Mouse (Mus musculus): ENCODE results near the gene Tmprss9. TPM values are rescaled to one million over a fixed set of nuclear protein-coding genes. Genes with fewer than 3 reads are reported as not detected.

The Tmprss9 gene
- total and polyA plus RNA-seq, 3 experiments: 0.04 TPM; not detected in 2

DNA sequence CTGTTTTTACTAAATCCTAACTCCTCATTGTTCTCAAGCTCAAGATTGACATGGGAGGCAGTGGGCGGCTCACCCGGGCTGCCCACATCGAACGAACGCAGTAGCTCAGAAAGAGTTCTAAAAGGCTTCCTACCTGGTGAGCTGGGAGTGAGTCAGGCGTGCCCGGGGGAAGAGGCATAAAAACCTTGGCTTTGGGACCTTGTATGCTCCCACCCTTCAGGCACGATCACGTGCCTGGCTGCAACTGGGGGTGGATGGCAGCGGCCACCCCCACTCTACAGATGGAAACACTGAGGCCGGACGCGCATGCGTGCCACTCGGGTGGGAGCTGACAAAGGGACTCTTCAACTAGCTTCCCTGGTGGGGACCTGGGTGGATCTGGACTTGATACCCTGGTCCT, 29.3 kb upstream of the Tmprss9 start:
- in situ Hi-C loops (cut with MboI; ENCODE audit: low pct_ligation_motif_present, low pct_unique_long_range_greater_than_20kb, low sequenced_read_pairs): no loop called here
- TF ChIP-seq MEF2A (IDR thresholded peaks at IDR 0.05; ENCODE audit: borderline replicate concordance, low read depth, low read length): no peak
- no peak for TF ChIP-seq JUN (IDR thresholded peaks at IDR 0.05; ENCODE audit: insufficient read depth, low read depth, low read length)

DNA sequence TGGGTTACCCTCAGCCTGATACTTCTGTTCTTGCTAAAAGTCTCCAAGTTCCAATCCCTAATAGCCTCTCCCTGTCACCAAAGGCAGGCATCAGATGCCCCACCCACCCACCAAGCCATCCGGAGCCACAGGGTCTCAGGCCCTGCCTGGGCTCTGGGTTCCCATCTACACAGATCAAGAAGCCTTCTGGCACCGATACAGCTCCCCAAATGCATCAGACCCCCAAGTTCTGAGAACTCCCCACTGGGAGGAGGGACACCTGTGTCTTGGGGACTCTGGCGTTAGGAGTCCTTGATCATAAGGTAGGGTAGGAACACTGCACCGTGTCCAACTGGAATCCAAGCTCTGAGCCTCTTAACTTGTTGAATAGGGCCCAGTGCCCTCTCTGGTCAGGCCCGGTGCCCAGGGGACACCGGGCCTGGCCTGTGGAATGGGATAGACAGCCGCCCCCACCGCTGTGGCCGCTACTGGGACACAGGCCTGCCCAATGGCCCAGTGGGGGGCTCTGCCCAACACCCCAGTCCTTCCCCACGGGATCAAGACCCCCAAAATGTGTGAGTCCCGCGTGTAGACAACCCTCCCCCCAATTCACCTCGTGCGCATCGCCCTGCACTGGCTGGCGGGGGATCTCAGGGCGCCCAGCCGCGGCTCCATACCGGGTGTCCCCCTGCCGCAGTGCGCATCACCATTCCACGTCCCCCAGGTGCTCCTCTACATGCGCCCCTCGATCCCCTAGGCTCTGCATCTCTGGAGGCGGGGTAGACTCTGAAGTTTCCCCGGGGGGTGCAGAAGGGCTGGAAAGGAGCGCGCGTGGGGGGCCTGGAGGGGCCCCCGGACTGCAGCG, 28.3 kb upstream of the Tmprss9 start:
- no peaks in the 10 kb centered on the region for H3K36me3 ChIP-seq (replicated peaks in 1 of 2; ENCODE audit: control insufficient read depth in 1 of 2, insufficient read depth in 1 of 2, low read length in 1 of 2)
- H3K27me3 ChIP-seq (replicated peaks): peaks cover 47% of the 10 kb centered on the region
- in situ Hi-C loops (cut with MboI; ENCODE audit: low pct_ligation_motif_present, low pct_unique_long_range_greater_than_20kb, low sequenced_read_pairs) (no loop called here), dilution Hi-C loops (cut with MboI; ENCODE audit: extremely low pct_ligation_motif_present, extremely low pct_unique_long_range_greater_than_20kb, low sequenced_read_pairs) (no loop called here)
- H3K4me1 ChIP-seq (ENCODE audit: control insufficient read depth in 1 of 2, insufficient read depth in 2 of 2): peaks cover 0 to 11% of the 10 kb centered on the region in 2 experiments; a peak in 2 of 4 replicates
- TF ChIP-seq MXI1 (IDR thresholded peaks at IDR 0.05; ENCODE audit: low read depth, low read length) (no peak), MAZ (IDR thresholded peaks at IDR 0.05; ENCODE audit: low read depth, low read length) (no peak), TBP (conservative IDR thresholded peaks at IDR 0.05; ENCODE audit: low read depth, low read length) (no peak), MYC (IDR thresholded peaks at IDR 0.05; ENCODE audit: low read depth, low read length) (no peak), ZC3H11A (IDR thresholded peaks at IDR 0.05; ENCODE audit: low read depth, low read length) (no peak), PAX5 (IDR thresholded peaks at IDR 0.05; ENCODE audit: low read length) (no peak), POLR2A (IDR thresholded peaks at IDR 0.05; ENCODE audit: low read depth, low read length) (no peak), MAFK (IDR thresholded peaks at IDR 0.05; ENCODE audit: insufficient replicate concordance, low read length) (no peak), NRF1 (IDR thresholded peaks at IDR 0.05; ENCODE audit: low read depth, low read length) (no peak), SMC3 (IDR thresholded peaks at IDR 0.05; ENCODE audit: low read depth, low read length) (no peak), JUN (IDR thresholded peaks at IDR 0.05; ENCODE audit: insufficient read depth, low read depth, low read length) (no peak), ZNF384 (IDR thresholded peaks at IDR 0.05; ENCODE audit: low read depth, low read length) (no peak), ZKSCAN1 (IDR thresholded peaks at IDR 0.05; ENCODE audit: borderline replicate concordance, low read depth, low read length) (no peak), E2F4 (IDR thresholded peaks at IDR 0.05; ENCODE audit: insufficient replicate concordance, low read depth, low read length) (no peak), CHD1 (IDR thresholded peaks at IDR 0.05; ENCODE audit: low read depth, low read length) (no peak), SIN3A (IDR thresholded peaks at IDR 0.05; ENCODE audit: low read length) (no peak), USF1 (IDR thresholded peaks at IDR 0.05; ENCODE audit: low read depth, low read length) (no peak), NELFE (IDR thresholded peaks at IDR 0.05; ENCODE audit: low read depth, low read length) (no peak), KAT2A (IDR thresholded peaks at IDR 0.05; ENCODE audit: insufficient replicate concordance, low read length) (no peak), EP300 (IDR thresholded peaks at IDR 0.05; ENCODE audit: low read length) (no peak)
- H3K79me2 ChIP-seq (replicated peaks; ENCODE audit: control insufficient read depth, extremely low read depth, insufficient read depth, poor library complexity, severe bottlenecking): no peaks in the 10 kb centered on the region
- no peak overlapping the region for H3K4me3 ChIP-seq (replicated peaks in 1 of 3; ENCODE audit: low read depth in 2 of 3, low read length in 2 of 3, poor library complexity in 1 of 3)
- no peak overlapping the region for H3K9ac ChIP-seq (ENCODE audit: insufficient read depth, low read depth)
- H3K9me3 ChIP-seq (replicated peaks; ENCODE audit: low read length): no peaks in the 10 kb centered on the region
- H3K27ac ChIP-seq (ENCODE audit: insufficient read depth, low read depth): no peak overlapping the region
- DNase-seq (ENCODE audit: extremely low read depth): no peak
- H3K4me2 ChIP-seq (ENCODE audit: insufficient read depth, low read depth, poor library complexity, severe bottlenecking): no peak overlapping the region

More for the DNA sequence above, 29.3 kb upstream of the Tmprss9 start:
- Histone ChIP-seq H3K36me3 (replicated peaks in 1 of 2; ENCODE audit: control insufficient read depth in 1 of 2, insufficient read depth in 1 of 2, low read length in 1 of 2) (no peaks in the 10 kb centered on the region), H3K27me3 (replicated peaks) (peaks cover 50% of the 10 kb centered on the region), H3K27ac (ENCODE audit: insufficient read depth, low read depth) (no peak overlapping the region), H3K4me3 (replicated peaks in 1 of 3; ENCODE audit: low read depth in 2 of 3, low read length in 2 of 3, poor library complexity in 1 of 3) (no peak overlapping the region), H3K9me3 (replicated peaks; ENCODE audit: low read length) (no peaks in the 10 kb centered on the region), H3K4me2 (ENCODE audit: insufficient read depth, low read depth, poor library complexity, severe bottlenecking) (no peak overlapping the region), H3K9ac (ENCODE audit: insufficient read depth, low read depth) (no peak overlapping the region), H3K4me1 (ENCODE audit: control insufficient read depth in 1 of 2, insufficient read depth in 2 of 2) (peaks cover 0 to 8% of the 10 kb centered on the region in 2 experiments; a peak in 1 of 4 replicates), H3K79me2 (replicated peaks; ENCODE audit: control insufficient read depth, extremely low read depth, insufficient read depth, poor library complexity, severe bottlenecking) (no peaks in the 10 kb centered on the region)
- dilution Hi-C loops (cut with MboI; ENCODE audit: extremely low pct_ligation_motif_present, extremely low pct_unique_long_range_greater_than_20kb, low sequenced_read_pairs): no loop called here
- no peak for DNase-seq (ENCODE audit: extremely low read depth)

All from CH12.LX (cell line).